Mouse (Mus musculus) liver, embryonic 14.5 days (tissue): ENCODE measurements around the gene Hirip3.

Experiments
- CTCF ChIP-seq: IDR thresholded peaks from 2 replicates; pipeline ENCODE4 v1.5.1; 2016; ENCODE audit warnings: antibody characterized with exemption, low read depth, control low read depth
- EP300 ChIP-seq: IDR thresholded peaks from 2 replicates; pipeline ENCODE4 v1.6.1; 2016; ENCODE audit warnings: antibody characterized with exemption, low read depth

GRCm38 (mm10) chr7:126861429-126862130 lies at the start of gene Hirip3:
- TF ChIP-seq CTCF (no peak), EP300 (no peak)
